Mouse (Mus musculus) retina, embryonic 14.5 days (tissue): ENCODE measurements around the gene Dgkg.

Experiments
- DNase-seq: peaks from one replicate; pipeline ENCODE4 v3.0.0-alpha.2; 2015; ENCODE audit warnings: low spot score

Dgkg gene

GRCm38 (mm10) chr16:22596394-22596793 lies 60.6 kb downstream of the Dgkg start:
- no peak for DNase-seq

- no peak for DNase-seq
Observed at GRCm38 (mm10) chr16:22593907-22594306, 63.1 kb downstream of the Dgkg start.

DNA sequence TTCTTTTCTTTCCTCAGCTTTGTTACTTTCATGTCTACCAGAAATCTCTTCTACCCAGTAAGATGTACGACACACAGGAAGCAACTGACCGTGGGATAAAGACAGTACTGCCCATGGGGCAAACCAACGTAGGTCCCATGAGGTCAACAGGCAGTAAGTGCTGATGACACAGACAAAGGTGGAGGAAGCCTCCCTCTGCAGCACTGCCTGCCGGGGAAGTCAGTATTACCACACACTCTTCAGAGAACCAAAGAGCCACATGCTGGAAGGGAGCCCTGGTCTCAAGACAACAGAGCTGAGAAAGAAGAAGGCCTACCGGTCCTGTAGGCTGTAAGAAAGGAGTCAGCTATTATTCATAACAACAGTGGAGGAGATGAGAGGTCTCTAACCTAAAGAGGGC lies 67.4 kb downstream of the Dgkg start:
- no peak for DNase-seq

DNA sequence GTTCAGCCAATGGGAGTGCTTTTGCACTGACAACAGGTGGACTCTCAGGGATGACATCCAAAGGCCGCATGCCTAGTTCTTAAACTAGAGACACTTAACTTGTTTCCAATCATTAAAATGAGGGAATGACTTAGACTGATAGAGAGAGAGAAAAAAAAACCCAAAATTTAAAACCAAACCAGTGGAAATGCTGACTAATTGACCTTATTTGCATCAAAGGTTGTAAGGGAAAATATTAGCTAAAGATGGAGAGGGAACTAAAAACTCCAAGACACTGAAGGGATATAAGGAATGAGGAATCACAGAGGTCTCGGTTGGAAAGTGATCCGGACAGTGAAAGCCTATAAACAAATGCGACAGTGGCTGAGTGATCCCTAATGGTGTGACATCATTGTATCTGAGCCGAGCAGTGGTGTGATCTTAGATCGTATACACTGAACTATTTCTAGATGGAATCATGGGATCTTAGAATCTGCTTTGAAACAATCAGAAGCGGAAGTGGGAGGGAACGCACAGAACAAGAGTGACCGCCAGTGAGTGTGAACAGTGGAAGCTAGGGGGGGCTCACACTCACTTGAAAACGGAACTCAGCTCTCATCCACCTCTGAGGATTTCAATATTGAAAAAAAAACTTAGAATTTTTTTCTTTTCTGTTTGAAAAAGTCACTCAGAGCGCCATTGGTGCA lies 70.7 kb downstream of the Dgkg start:
- DNase-seq: no peak

- DNase-seq: no peak
Observed at GRCm38 (mm10) chr16:22585523-22585922, 71.5 kb downstream of the Dgkg start.

- DNase-seq: no peak
Observed at GRCm38 (mm10) chr16:22583401-22583800, 73.6 kb downstream of the Dgkg start.

DNA sequence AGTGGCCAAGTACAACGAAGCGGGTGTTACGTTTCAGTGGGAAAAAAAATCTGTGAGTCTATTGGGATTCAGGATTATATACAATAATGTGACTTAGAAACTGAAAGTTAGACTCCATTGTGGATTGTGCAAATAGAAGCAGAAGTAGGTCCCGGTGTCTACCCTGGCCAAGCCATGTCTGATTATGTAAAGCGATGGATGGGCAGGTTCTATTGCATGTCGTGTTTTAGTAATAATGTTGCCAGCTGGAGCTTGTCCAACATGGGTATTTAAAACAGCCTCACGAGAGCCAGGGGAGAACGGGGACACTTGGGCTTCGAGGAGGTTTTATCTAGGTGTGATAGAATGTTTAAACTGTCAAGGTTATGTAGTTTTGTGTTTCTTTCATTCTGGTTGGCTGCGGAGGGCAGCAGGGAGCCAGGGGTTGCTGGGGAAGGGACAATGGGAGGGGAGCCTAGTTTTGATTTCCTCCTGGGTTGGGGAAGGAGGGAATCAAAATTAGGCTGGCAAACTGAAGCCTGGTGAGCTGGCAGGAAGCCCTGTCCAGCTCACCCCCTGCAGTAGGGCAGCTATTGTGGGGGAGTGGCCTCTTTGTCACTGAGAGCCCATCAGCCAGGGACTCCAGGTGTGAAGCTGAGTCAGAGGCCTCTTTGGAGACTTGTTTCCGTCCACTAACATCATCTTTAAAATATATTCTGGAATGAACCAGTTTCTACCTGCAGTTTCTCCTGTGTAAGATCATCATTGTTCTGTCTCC lies 74.7 kb downstream of the Dgkg start:
- no peak for DNase-seq

DNA sequence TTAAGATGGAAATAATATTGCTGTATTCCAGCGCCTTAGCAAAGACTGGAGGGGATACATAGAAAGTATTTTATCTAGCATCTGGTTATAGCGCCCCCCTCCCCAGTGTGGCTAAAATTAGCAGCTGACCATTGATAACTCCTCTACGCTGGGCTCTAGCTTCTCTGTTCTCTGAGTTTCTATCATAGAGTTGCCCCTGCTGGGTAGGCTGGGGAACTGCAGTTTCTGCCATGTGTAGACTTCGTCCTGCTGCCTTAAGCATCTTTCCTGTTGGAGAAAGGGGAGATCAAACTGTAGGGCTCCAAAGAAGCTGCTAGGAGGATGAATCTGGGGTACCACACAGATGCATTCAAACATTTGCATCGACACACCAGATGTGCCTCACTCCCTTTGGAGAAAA lies 76.9 kb downstream of the Dgkg start:
- DNase-seq: peak; percentile 62

DNA sequence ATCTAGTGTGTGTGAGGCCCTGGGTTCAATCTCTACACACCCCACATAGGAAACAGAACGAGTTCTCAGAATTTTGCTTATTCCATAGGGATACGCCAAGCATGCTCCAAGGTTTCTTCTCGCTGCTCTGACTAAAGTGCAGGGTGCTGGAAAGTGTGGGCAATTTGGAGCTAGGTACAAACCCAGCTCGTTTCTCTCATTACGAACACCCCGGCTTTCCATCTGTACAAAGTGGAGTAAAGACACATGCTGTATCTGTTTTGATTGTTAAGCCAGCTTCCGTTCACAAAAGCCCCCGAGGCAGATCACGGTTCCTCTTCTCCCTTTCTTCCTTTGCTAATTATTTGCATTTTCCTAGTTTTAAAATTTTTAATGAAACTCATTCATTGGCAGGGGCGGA lies 78.1 kb downstream of the Dgkg start:
- no peak for DNase-seq

DNA sequence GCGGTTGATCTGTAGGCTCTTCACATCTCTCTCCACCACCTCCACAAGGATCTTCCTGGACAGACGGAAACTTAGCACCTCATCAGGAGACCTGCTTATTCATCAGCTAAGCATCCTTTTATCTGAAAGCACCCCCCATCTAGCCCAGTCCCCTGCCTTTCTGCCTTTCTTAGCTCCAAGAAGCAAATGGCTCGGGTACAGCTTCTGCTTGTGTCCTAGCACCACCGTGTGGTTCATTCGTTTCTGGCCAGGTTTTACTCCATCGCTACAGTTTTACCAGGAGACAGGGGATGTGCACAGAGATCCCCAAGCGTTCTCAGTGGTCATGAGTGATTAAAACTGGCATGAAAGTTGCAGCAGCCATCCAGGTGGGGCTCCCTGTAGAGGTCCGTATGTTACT lies 79.4 kb downstream of the Dgkg start:
- peak; percentile 34 for DNase-seq

DNA sequence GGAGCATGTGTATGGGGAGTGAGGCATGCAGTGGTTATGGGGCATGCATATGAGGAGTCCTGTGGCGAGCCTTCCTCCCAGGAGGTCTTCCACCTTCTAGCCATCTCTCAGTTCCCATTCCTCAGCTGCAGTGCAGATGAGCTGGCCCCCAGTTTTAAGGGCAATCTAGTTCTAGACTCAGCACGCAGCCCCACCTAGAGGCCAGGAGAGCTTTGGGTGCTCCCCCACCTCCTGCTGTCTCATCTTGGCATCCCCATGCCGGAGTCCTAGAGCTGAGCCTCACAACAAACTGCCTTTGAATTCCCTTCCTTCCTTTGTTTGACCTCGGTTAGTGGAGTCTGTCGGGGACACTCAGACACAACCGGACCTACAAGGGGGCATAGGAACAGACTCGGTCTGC lies 82.9 kb downstream of the Dgkg start:
- no peak for DNase-seq

GRCm38 (mm10) chr16:22572641-22573341 lies 84.2 kb downstream of the Dgkg start:
- DNase-seq: no peak

DNA sequence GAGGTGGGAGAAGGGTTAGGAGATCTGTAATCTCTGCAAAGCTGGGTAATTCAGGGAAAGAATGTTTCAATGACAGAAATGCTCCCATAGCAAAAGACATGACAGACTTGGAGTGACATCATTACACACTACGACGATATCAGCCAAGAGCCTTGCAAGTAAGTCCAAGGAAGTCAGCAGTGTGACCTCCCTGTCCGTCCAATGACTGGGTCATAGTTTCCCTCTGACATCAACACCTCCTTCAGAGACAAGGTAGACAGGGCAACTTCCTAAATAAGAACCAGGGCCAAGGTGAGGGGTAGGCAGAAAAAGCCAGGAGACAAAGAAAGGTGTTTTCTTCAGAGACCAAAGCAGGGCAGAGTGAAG lies 92.1 kb downstream of the Dgkg start:
- no peak for DNase-seq

GRCm38 (mm10) chr16:22564259-22564906 lies 92.6 kb downstream of the Dgkg start:
- DNase-seq: peak; percentile 91

DNA sequence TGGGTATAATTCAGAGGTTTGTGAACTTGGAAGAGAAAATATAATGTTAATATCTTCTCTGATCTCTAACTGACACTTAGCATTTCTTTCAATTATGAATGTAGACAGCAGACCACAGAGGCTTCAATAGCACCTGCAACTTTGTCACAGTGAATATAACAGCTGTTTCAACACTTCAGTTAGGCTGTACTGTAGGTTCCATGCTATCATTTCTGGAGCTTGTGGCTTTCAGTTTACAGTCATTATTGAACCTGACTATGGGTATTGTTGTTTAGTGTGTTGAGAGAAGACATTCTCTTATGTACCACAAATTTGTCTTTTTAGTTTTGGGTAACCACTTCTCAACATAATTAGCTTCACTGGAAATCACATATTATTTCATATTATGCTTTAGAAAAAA lies 93.4 kb downstream of the Dgkg start:
- DNase-seq: no peak

- DNase-seq: peak; percentile 34
Observed at GRCm38 (mm10) chr16:22554996-22555395, 102.0 kb downstream of the Dgkg start.

DNA sequence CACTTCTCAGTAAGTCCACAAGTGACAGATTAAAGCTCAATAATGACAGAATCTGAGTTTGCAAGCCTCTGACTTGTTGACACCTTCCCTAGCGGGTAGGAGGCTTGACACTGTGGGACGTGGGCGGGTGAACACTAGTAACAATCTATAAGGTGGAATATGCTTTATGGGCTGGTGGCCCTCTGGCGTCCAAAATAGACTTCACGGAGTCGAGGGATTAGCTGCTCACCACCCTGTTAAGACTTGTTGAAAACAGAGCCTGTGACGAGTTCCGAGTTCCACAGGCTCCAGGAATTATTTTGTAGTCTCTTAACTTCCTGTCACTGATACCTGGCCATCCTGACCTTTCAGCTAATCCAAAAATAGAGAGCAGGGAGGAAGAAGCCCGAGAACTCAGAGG lies 104.7 kb downstream of the Dgkg start:
- DNase-seq: no peak

DNA sequence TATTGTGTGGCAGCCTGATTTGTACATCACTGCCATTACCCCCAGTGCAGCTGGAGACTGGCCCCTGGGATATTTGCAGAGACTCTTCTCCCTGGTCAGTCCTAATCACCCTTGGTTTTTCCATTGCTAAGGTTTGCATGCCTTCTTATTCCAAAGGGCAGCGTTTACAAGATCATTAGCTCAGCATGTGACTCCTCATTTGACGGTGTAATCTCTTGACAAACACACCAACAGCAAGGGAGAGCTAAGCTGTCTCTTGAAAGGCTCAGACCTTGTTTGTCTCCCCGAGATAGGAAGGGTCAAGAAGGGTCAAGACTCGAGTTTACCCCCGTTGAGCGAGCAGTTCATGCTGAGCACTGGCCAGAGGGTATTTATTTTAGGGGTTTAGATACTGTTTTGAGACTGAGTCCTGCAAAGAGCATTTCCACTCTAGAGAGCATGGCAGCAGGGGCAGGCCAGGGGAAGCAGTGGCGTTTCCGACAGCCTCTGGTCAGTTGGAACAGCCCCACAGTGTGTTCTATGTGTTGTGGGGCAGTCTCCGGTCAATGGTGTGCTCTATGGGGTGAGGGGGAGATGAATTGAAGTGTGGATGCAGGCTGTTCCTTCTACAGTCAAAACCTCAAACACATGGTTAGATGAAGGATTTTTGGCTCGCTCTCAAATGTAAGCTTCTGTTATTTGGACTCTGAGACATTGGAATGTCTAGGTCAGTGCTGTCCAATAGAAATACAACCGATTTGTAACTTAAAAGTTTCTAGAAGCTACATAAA lies 105.6 kb downstream of the Dgkg start:
- no peak for DNase-seq

GRCm38 (mm10) chr16:22549346-22549745 lies 107.7 kb downstream of the Dgkg start:
- no peak for DNase-seq

GRCm38 (mm10) chr16:22548167-22549080 lies 108.6 kb downstream of the Dgkg start:
- peak; percentile 93 for DNase-seq

- no peak for DNase-seq
Observed at GRCm38 (mm10) chr16:22547741-22548140, 109.3 kb downstream of the Dgkg start.
